Mouse (Mus musculus): Measurements from ENCODE around the gene Uqcrc1. TPM values are rescaled to one million over a fixed set of nuclear protein-coding genes. Genes with fewer than 3 reads are reported as not detected.

The Uqcrc1 gene
- polyA plus RNA-seq, 1 experiment from 2014 or later = 485 TPM

DNA sequence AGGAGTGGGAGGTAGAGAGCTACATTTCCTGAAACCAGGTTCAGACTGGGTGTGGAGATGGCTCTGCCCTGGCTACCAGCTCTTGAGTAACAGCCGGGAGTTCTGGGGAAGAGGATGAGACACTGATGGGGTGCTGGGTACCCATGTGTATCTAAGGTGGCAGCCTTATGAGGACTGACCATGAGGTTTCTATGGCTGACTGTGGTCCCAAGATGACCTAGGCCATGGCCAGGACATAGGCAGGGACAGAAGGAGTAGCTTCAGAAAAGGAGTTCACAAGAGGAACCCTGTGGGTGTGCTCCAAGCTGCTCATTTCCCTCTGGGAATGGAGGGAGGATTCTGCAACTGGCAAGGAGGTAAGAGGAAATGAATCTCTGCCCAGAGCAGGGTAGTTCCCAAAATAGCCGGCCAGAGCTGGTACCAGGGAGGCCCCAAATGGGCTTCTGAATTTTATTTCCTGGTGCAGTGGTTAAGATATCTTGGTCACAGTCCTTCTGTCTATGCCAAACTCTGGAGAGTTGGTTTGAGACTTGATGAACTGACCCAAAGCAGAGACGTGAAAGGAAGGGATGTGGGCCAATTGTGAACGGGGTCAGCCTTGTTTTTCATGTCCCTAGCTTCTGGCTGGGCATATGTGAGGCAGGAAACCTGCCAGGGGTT is 53.5 kb downstream of the Uqcrc1 start:
- WGBS = 63% methylated on average over 4 of the region's 4 CpGs
- H3K4me3 ChIP-seq (ENCODE audit: low read depth, low read length) = no peak overlapping the region
- no peak overlapping the region for H3K4me2 ChIP-seq (ENCODE audit: low read depth, severe bottlenecking)
- H3K27ac ChIP-seq (replicated peaks; ENCODE audit: low read depth, low read length) = no peak overlapping the region; the same call in none of the 2 replicates
- H3K4me1 ChIP-seq (ENCODE audit: control insufficient read depth, insufficient read depth, low read length) = peaks cover 20% of the 10 kb centered on the region; the same call in 1 of the 2 replicates
- DNase-seq (ENCODE audit: low spot score) (no peak), ATAC-seq (ENCODE audit: insufficient number of reproducible peaks, low FRiP score, low TSS enrichment, low read depth) (no peak)
- no peak overlapping the region for H3K9ac ChIP-seq (ENCODE audit: low read length)
- no peaks in the 10 kb centered on the region for H3K9me3 ChIP-seq (ENCODE audit: control insufficient read depth, low read length)
- 0 out of 2 replicates have a peak, but pooled peaks cover 3% of the 10 kb centered on the region for H3K27me3 ChIP-seq (ENCODE audit: control insufficient read depth, insufficient read depth, low read length)
- no peaks in the 10 kb centered on the region for H3K36me3 ChIP-seq (ENCODE audit: control insufficient read depth, insufficient read depth, low read length)

DNA sequence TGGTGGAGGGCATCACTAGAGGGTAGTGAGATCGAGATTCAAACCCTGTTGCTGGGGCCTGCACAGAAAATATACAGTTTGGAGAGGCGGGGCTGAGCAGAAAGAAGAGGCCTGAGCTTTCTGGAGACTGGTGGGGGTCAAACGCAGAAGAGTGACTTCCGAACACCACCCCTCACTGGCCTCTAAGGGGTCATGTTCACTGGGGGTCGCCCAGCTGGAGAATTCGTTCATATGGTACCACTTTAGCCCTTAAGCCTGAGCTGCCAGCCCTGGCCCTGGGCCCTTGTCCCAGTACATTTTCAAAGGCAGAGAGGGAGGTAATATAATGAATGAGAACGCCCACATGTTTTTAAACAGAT is 54.0 kb downstream of the Uqcrc1 start:
- Histone ChIP-seq H3K9ac (ENCODE audit: low read length) (no peak overlapping the region), H3K36me3 (ENCODE audit: control insufficient read depth, insufficient read depth, low read length) (no peaks in the 10 kb centered on the region), H3K4me1 (ENCODE audit: control insufficient read depth, insufficient read depth, low read length) (peaks cover 24% of the 10 kb centered on the region; the same call in 1 of the 2 replicates), H3K4me2 (ENCODE audit: low read depth, severe bottlenecking) (no peak overlapping the region), H3K27ac (replicated peaks; ENCODE audit: low read depth, low read length) (no peak overlapping the region; the same call in none of the 2 replicates), H3K27me3 (ENCODE audit: control insufficient read depth, insufficient read depth, low read length) (0 out of 2 replicates have a peak, but pooled peaks cover 3% of the 10 kb centered on the region), H3K9me3 (ENCODE audit: control insufficient read depth, low read length) (no peaks in the 10 kb centered on the region), H3K4me3 (ENCODE audit: low read depth, low read length) (no peak overlapping the region)
- WGBS = 23% methylated on average over 7 of the region's 7 CpGs
- DNase-seq (ENCODE audit: low spot score) (peak; percentile 54), ATAC-seq (ENCODE audit: insufficient number of reproducible peaks, low FRiP score, low TSS enrichment, low read depth) (no peak)

GRCm38 (mm10) chr9:108991428-108992084 is 55.1 kb downstream of the Uqcrc1 start, which contains the start of gene Pfkfb4:
TSS of gene Pfkfb4 (plus strand) at chr9:108991778.
- Histone ChIP-seq H3K27ac (replicated peaks; ENCODE audit: low read depth, low read length) (peak within 1 kb of the TSS; percentile 76), H3K4me3 (ENCODE audit: low read depth, low read length) (peak within 1 kb of the TSS; percentile 52), H3K4me1 (ENCODE audit: control insufficient read depth, insufficient read depth, low read length) (peaks cover 30% of the 10 kb centered on the region; the same call in 1 of the 2 replicates), H3K27me3 (ENCODE audit: control insufficient read depth, insufficient read depth, low read length) (0 out of 2 replicates have a peak, but pooled peaks cover 3% of the 10 kb centered on the region), H3K4me2 (ENCODE audit: low read depth, severe bottlenecking) (peak within 1 kb of the TSS; percentile 69), H3K9ac (ENCODE audit: low read length) (peak within 1 kb of the TSS; percentile 66), H3K36me3 (ENCODE audit: control insufficient read depth, insufficient read depth, low read length) (no peaks in the 10 kb centered on the region), H3K9me3 (ENCODE audit: control insufficient read depth, low read length) (no peaks in the 10 kb centered on the region)
- DNase-seq (ENCODE audit: low spot score) (peak; percentile 95), ATAC-seq (ENCODE audit: insufficient number of reproducible peaks, low FRiP score, low TSS enrichment, low read depth) (peak; percentile 90)
- 2% methylated on average over 31 of the region's 31 CpGs for WGBS

DNA sequence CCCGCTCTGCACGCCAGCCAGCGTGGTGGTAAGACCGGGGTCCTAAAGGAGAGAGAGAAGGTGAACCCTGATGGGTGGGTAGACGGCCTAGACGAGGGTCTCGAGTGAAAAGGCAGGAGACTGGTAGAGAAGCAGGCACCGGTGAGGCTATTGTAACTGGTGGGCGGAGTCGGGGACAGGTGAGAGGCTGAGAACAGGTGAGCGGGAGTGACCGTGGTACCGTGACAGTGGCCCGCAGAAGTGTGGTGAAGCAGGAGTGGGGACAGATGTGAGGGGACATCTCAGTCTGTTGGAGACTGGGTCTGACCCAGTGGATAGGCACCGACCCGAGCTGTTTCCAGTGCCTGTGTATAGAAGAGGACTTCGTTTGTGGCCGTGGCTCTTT is 55.6 kb downstream of the Uqcrc1 start:
- H3K9ac ChIP-seq (ENCODE audit: low read length) = peak overlapping the region; percentile 66
- H3K27ac ChIP-seq (replicated peaks; ENCODE audit: low read depth, low read length) = no peak overlapping the region
- H3K27me3 ChIP-seq (ENCODE audit: control insufficient read depth, insufficient read depth, low read length) = 0 out of 2 replicates have a peak, but pooled peaks cover 3% of the 10 kb centered on the region
- no peaks in the 10 kb centered on the region for H3K36me3 ChIP-seq (ENCODE audit: control insufficient read depth, insufficient read depth, low read length)
- H3K4me3 ChIP-seq (ENCODE audit: low read depth, low read length) = peak overlapping the region; percentile 52
- no peaks in the 10 kb centered on the region for H3K9me3 ChIP-seq (ENCODE audit: control insufficient read depth, low read length)
- 10% methylated on average over 18 of the region's 18 CpGs for WGBS
- ATAC-seq (ENCODE audit: insufficient number of reproducible peaks, low FRiP score, low TSS enrichment, low read depth) (peak; percentile 27; the same call in 1 of the 2 replicates), DNase-seq (ENCODE audit: low spot score) (no peak)
- H3K4me2 ChIP-seq (ENCODE audit: low read depth, severe bottlenecking) = peak overlapping the region; percentile 69
- peaks cover 30% of the 10 kb centered on the region; the same call in 1 of the 2 replicates for H3K4me1 ChIP-seq (ENCODE audit: control insufficient read depth, insufficient read depth, low read length)

DNA sequence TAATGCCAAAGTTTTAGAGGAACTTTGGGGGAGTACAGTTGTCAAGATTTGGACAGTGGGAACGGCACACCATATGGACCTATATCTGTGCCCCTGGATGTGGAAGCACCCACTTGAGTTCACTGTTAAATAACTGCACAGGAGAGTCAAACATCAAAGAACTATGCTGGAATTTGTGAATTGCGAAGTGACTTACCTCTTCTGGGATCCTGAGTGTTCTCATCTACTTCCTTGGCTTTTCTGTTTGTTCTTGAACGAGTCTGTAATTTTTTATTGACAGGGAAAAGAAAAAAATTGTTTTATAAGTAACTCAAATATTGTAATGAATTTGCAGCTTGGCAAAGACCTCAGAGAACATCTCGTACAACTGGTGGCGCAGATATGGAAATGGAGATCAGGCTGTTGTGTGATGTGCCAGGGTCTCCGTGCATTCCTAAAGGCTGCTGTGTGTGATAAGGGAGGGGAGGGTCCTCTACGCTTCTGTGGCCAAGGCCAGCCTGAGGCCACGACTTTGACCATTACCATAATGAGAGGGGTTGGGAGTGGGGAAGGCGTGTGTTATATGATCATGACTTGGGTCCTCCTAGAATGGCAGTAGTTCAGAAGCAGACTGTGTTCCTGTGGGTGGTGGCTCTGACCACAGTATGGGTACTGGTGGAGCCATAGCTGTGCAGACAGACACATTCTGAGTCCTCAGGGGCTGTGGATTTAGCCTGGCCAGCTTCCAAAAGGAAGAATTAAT is 56.4 kb downstream of the Uqcrc1 start:
- Histone ChIP-seq H3K4me3 (ENCODE audit: low read depth, low read length) (no peak overlapping the region), H3K4me1 (ENCODE audit: control insufficient read depth, insufficient read depth, low read length) (peaks cover 25% of the 10 kb centered on the region; the same call in 1 of the 2 replicates), H3K9ac (ENCODE audit: low read length) (no peak overlapping the region), H3K4me2 (ENCODE audit: low read depth, severe bottlenecking) (peak overlapping the region; percentile 69; the same call in 1 of the 2 replicates), H3K27ac (replicated peaks; ENCODE audit: low read depth, low read length) (no peak overlapping the region), H3K9me3 (ENCODE audit: control insufficient read depth, low read length) (no peaks in the 10 kb centered on the region), H3K36me3 (ENCODE audit: control insufficient read depth, insufficient read depth, low read length) (no peaks in the 10 kb centered on the region), H3K27me3 (ENCODE audit: control insufficient read depth, insufficient read depth, low read length) (0 out of 2 replicates have a peak, but pooled peaks cover 3% of the 10 kb centered on the region)
- DNase-seq (ENCODE audit: low spot score) = no peak
- no peak for ATAC-seq (ENCODE audit: insufficient number of reproducible peaks, low FRiP score, low TSS enrichment, low read depth)
- WGBS = 85% methylated on average over 9 of the region's 9 CpGs

- Histone ChIP-seq H3K4me2 (ENCODE audit: low read depth, severe bottlenecking) (no peak overlapping the region), H3K4me3 (ENCODE audit: low read depth, low read length) (no peak overlapping the region), H3K9me3 (ENCODE audit: control insufficient read depth, low read length) (no peaks in the 10 kb centered on the region), H3K36me3 (ENCODE audit: control insufficient read depth, insufficient read depth, low read length) (no peaks in the 10 kb centered on the region), H3K4me1 (ENCODE audit: control insufficient read depth, insufficient read depth, low read length) (0 out of 2 replicates have a peak, but pooled peaks cover 10% of the 10 kb centered on the region), H3K9ac (ENCODE audit: low read length) (no peak overlapping the region), H3K27ac (replicated peaks; ENCODE audit: low read depth, low read length) (no peak overlapping the region), H3K27me3 (ENCODE audit: control insufficient read depth, insufficient read depth, low read length) (no peaks in the 10 kb centered on the region)
- WGBS = 74% methylated on average over 9 of the region's 9 CpGs
- ATAC-seq (ENCODE audit: insufficient number of reproducible peaks, low FRiP score, low TSS enrichment, low read depth) (no peak), DNase-seq (ENCODE audit: low spot score) (no peak)
These were observed 60.0 kb downstream of the Uqcrc1 start for GRCm38 (mm10) chr9:108996411-108996810.

DNA sequence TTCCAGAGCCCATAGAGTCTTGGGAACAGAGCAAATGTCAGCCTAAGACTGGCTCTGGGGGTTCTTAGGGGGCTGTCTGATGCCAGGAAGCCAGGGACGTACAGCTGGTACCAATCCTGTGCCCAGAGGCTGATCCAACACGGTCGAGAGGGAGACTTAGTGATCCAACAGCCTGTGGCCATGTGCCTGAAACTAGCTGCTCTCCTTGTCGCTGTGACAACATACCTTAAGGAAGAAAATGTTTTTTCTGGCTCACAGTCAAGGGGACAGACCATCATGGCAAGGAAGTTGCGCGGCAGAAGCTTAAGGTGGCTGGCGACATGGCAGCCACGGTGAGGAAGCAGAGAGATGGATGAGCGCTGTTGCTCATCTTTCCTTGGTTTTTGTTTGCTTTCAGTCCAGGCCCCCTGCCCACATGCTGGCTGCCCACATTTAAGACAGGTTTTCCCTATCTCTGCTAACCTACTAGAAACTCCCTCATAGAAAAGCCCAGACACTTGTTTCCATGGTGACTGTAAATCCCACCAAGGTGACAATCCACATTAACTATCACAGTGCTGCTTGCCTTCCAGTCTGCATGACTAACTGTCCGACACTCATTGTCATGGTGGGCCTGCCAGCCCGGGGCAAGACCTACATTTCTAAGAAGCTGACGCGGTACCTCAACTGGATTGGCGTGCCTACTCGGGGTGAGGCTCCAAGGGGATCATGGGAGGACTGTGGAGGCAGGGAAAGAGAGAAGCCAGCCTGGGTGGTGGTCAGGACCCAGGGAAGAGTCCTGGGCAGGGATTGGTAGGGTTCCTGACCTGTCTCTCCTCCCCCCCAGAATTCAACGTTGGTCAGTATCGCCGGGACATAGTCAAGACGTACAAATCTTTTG is 62.1 kb downstream of the Uqcrc1 start:
- Histone ChIP-seq H3K27ac (replicated peaks; ENCODE audit: low read depth, low read length) (no peak overlapping the region), H3K9me3 (ENCODE audit: control insufficient read depth, low read length) (no peaks in the 10 kb centered on the region), H3K4me2 (ENCODE audit: low read depth, severe bottlenecking) (no peak overlapping the region), H3K27me3 (ENCODE audit: control insufficient read depth, insufficient read depth, low read length) (no peaks in the 10 kb centered on the region), H3K4me3 (ENCODE audit: low read depth, low read length) (no peak overlapping the region), H3K9ac (ENCODE audit: low read length) (no peak overlapping the region), H3K4me1 (ENCODE audit: control insufficient read depth, insufficient read depth, low read length) (0 out of 2 replicates have a peak, but pooled peaks cover 10% of the 10 kb centered on the region), H3K36me3 (ENCODE audit: control insufficient read depth, insufficient read depth, low read length) (no peaks in the 10 kb centered on the region)
- 82% methylated on average over 19 of the region's 19 CpGs for WGBS
- no peak for ATAC-seq (ENCODE audit: insufficient number of reproducible peaks, low FRiP score, low TSS enrichment, low read depth)
- DNase-seq (ENCODE audit: low spot score) = no peak
